ENCODE assay signal across 16 mouse cellular contexts in genomic region chr5:110469227-110469925, GRCm38 (mm10).
"Had no signal": no experiment of that assay in that cellular context is flagged by ENCODE, and none has a peak within 500 bp of the region (broad histone marks: within the 10 kb centered on the region; RNA-seq: fewer than 3 reads in every experiment).

No protein-coding gene starts in this region.

- H3K4me2 ChIP-seq: lung, embryonic 14.5 days; neural tube, embryonic 13.5 days; neural tube, embryonic 15.5 days; stomach, embryonic 15.5 days had no signal

- H3K27me3 ChIP-seq: neural tube, embryonic 13.5 days; neural tube, embryonic 15.5 days; stomach, embryonic 15.5 days had no signal

- H3K36me3 ChIP-seq: midbrain, embryonic 10.5 days; neural tube, embryonic 13.5 days; neural tube, embryonic 15.5 days; stomach, embryonic 15.5 days had no signal

- DNase-seq: lung, adult 18-20 months; lung, embryonic 14.5 days; lung, postnatal 10 days; lung, postnatal 4 days; midbrain, embryonic 14.5 days; right cerebral cortex, postnatal 14 days; thymus, adult 2 months; thymus, postnatal 25 days; thymus, postnatal 4 days had no signal

- H3K9me3 ChIP-seq: midbrain, embryonic 10.5 days; neural tube, embryonic 13.5 days; neural tube, embryonic 15.5 days; stomach, embryonic 15.5 days had no signal

- H3K27ac ChIP-seq: midbrain, embryonic 10.5 days; neural tube, embryonic 13.5 days; neural tube, embryonic 15.5 days; stomach, embryonic 15.5 days; stomach, postnatal 0 days had no signal

- ATAC-seq: midbrain, embryonic 16.5 days had no signal

- H3K4me3 ChIP-seq: midbrain, embryonic 10.5 days; myocyte; neural tube, embryonic 13.5 days; neural tube, embryonic 15.5 days; stomach, embryonic 15.5 days had no signal

- H3K9ac ChIP-seq: lung, embryonic 14.5 days; neural tube, embryonic 13.5 days; neural tube, embryonic 15.5 days; stomach, embryonic 15.5 days had no signal
